Mouse (Mus musculus) embryonic fibroblast, embryonic 13.5 days (primary cell): ENCODE results near the gene Efhd2. TPM values are rescaled to one million over a fixed set of nuclear protein-coding genes. Genes with fewer than 3 reads are reported as not detected.

ENCODE experiments used
- H3K27ac ChIP-seq: 2 replicates; pipeline ENCODE4 v1.5.1; 2012; ENCODE audit warnings: low read length, control low read depth, inconsistent platforms; ENCODE audit not compliant: insufficient read depth
- H3K4me1 ChIP-seq: 2 replicates; pipeline ENCODE4 v1.6.1; 2011; ENCODE audit warnings: low read length; ENCODE audit not compliant: control insufficient read depth, insufficient read depth
- H3K4me3 ChIP-seq: 2 replicates; pipeline ENCODE4 v1.5.1; 2011; ENCODE audit warnings: mild to moderate bottlenecking, control low read depth, low read length; ENCODE audit not compliant: insufficient read depth
- CTCF ChIP-seq: IDR thresholded peaks from 2 replicates; pipeline ENCODE4 v1.5.1; 2011; ENCODE audit warnings: mild to moderate bottlenecking, control low read depth, low read length, moderate library complexity, borderline replicate concordance; ENCODE audit not compliant: insufficient read depth
- POLR2A ChIP-seq: IDR thresholded peaks from 2 replicates; pipeline ENCODE4 v1.6.1; 2011; ENCODE audit warnings: low read depth, mild to moderate bottlenecking, control low read depth, low read length, moderate library complexity
- polyA plus RNA-seq: library from polyadenylated mRNA; stranded (reverse); fragments of >200 nt; gene quantifications from 2 replicates; pipeline ENCODE4 v1.2.4, GENCODE M21; 2011; ENCODE audit warnings: low read depth; ENCODE audit not compliant: missing spikeins, insufficient read length

Efhd2 gene
- polyA plus RNA-seq, 1 experiment, result 25.3 TPM

DNA sequence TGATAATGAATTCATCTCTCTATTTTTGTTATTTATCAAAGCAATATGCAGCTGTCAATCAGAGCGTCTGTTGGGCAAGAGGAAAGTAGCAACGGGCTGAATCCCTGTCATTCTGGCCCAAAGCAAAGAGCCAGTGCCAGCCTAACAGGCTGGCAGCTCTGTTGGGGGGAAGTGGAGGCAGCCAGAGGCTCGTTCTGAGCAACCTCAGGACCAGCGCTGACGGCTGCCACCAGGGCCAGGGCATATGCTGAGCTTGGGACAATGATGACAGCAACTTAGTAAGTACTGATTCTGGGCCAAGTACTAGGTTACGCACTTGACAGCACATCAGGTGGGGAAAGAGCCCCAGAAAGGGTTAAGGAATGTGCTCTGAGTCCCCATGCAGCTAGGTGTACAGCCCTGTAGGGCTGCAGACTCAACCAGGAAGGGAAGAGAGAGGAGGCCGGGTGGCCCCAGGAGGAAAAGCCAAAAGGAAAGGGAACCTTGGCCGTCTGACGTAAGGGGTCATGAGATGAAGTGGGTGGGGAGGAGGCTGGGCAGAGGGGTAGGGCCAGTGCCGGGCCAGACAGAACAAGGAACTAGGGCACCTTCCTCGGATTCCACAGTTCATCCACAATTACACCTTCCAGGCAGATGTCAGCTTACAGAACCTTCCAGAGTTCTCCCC, 3.9 kb downstream of the Efhd2 start:
- H3K4me3 ChIP-seq, result no peak overlapping the region
- H3K27ac ChIP-seq, result no peak overlapping the region
- peaks cover 10% of the 10 kb centered on the region for H3K4me1 ChIP-seq
- TF ChIP-seq CTCF (no peak), POLR2A (no peak)

DNA sequence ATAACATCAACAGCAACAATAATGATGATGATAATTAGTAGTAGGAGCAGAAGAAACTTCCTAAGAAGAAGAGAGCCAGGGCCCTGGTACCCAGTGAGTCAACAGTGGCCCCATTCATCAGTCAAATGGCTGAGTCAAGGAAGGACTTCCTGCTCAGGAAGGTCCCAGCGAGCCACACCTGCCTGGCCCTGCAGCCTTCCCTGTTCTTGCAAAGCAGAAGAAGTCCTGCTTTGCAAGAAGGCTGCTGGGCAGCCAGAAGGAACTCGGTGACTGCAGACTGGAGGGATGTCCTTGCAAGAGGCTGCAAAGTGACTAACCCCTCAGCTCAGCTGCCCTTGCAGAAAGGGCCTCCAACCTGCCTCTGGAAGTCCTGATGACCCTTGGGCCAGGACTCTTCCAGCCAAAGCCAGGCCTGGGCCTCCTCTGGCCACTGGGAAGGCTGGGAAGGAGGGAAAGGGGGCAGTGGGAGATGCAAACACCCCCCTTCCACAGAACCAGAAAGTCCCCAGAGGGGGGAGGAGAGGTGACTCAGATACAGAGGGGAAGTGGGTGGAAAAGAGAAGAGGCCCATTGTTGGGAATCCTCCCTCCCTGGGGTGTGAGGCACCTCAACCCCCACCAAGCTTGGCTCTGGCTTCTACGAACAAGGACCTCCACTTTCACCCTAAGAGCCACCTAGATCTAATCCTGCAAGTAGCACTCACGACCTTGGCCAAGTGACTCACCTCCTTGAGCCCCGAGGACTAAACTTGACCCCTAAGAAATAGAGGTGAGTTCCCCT, 5.1 kb downstream of the Efhd2 start:
- no peak for TF ChIP-seq CTCF
- TF ChIP-seq POLR2A, result no peak
- peaks cover 7% of the 10 kb centered on the region; the same call in 1 of the 2 replicates for H3K4me1 ChIP-seq
- H3K4me3 ChIP-seq, result no peak overlapping the region
- 0 out of 2 replicates have a peak overlapping the region, but pooled peaks have one; percentile 15 for H3K27ac ChIP-seq

DNA sequence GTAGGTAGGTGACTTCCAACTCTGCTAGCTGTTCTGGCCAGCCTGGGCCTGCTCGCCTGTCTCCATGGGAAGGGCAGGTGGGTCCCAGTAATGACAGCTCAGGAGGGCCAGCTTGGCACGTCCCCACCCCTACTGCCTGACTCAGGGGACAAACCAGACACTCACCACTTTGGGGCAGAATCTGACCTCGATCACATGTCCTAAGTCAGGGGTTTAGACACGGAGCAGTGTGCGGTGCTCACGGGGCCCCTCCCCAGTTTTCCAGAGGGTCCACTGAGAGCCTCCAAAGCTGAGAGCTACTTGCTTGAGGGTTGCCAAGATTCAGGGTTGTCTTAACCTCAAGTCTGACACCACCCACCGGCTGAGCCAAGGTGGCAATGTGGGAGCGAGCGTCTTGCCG, 6.7 kb downstream of the Efhd2 start:
- TF ChIP-seq POLR2A, result no peak
- TF ChIP-seq CTCF, result no peak
- Histone ChIP-seq H3K4me1 (peaks cover 7% of the 10 kb centered on the region; the same call in 1 of the 2 replicates), H3K4me3 (no peak overlapping the region), H3K27ac (no peak overlapping the region)

DNA sequence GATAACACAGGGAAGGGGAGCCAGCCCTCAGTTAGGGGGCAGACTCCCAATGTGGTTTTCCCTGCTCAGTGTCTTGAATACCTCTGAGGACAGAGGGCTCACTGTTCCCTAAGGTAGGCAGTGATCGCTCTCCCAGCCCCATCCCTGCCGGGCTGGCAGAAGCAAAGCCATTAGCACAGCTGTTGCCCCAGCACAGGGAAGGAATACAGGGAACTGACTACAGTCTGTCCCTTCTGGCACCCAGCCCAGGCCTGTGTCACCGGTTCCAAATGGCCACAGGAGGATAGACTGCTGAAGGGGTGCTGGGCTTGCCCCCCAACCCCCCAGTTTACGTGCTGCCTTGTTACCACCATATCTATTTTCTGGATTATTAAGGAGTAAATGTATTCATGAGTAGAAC, 7.2 kb downstream of the Efhd2 start:
- H3K4me1 ChIP-seq, result peaks cover 7% of the 10 kb centered on the region; the same call in 1 of the 2 replicates
- TF ChIP-seq CTCF (no peak), POLR2A (no peak)
- H3K27ac ChIP-seq, result no peak overlapping the region
- H3K4me3 ChIP-seq, result no peak overlapping the region

DNA sequence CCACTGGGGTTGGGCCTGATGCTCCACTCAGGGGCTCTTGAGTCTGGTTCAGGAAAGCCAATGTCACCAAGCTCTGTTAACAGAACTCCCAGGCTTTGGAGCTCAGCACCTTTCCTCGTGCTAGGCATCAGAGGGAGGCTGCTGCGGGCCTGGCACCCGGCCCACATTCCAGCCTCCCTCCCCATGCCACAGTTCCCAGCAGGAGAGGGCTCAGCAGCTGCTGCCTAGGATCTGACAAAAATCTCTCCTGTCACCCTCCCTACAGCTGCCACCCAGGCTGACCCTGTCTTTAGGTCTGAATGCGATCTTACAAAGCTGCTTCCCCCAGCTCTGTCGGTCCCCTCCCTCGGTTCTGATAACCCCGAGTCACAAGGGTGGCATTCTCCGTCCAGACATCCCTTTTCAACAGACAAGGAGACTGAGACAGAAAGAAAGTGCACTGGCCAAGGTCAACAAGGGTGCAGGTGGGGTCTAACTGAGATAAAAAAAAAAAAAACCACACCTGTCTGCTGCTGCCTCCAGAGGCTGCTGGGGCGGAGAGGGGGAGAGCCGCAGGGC, 7.7 kb downstream of the Efhd2 start:
- no peak for TF ChIP-seq POLR2A
- TF ChIP-seq CTCF, result no peak
- Histone ChIP-seq H3K27ac (no peak overlapping the region), H3K4me3 (no peak overlapping the region), H3K4me1 (peaks cover 7% of the 10 kb centered on the region; the same call in 1 of the 2 replicates)

DNA sequence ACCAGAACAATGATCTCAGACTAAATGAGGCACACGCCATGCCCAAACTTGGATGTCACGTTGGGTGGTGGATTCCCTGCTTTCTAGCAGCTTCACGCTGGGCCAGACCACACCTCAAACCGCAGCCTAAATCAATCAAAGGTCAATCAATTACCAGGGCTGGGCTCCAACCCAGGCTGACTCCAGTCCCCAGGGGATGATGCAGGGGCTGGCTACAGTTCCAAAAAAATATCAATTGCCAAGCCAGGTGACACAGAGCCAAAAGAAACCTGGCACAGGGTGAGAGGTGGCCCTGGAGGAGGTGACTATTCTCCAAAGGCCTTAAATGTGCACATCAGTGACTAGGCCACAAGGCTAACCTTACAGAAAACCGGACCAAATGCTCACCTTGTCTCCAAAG, 9.1 kb downstream of the Efhd2 start:
- no peak overlapping the region for H3K4me3 ChIP-seq

DNA sequence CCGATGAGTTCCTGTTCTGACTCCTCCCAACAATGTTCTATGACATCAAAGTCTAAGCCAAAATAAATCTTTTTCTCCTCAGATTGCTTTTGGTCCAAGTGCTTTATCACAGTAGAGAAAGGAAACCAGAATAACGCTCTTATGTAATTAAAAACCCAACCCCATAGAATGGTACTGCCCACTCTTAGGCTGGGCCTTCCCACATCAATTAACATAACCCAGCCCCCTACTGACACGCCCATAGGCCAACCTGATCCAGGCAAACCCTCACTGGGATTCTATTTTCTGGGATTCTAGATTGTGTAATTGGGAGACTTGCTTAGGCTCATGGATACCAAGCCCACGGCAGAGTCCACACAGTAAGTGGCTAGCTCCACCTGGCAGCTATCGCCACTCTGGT, 9.7 kb downstream of the Efhd2 start:
- TF ChIP-seq CTCF, result no peak
- Histone ChIP-seq H3K27ac (no peak overlapping the region), H3K4me3 (no peak overlapping the region)

More for the DNA sequence above, 9.1 kb downstream of the Efhd2 start:
- Histone ChIP-seq H3K27ac (no peak overlapping the region), H3K4me1 (peaks cover 7% of the 10 kb centered on the region; the same call in 1 of the 2 replicates)
- TF ChIP-seq CTCF, result no peak
- no peak for TF ChIP-seq POLR2A

DNA sequence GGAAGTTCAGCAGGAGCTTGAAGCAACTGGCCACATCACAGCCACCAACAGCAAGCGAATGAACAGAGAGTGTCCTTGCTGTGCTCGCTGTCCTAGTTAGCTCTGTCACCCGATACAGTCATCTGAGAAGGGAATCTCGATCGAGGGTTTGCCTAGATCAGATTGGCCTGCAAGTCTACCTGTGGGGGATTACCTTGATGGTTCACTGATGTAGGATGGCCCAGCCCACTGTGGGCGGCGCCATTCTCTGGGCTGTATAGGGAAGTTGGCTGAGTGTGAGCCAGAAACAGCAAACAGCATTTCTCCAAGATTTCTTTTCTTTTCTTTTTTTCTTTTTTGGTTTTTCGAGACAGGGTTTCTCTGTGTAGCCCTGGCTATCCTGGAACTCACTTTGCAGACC, 10.2 kb downstream of the Efhd2 start:
- no peak overlapping the region for H3K27ac ChIP-seq
- H3K4me1 ChIP-seq, result peaks cover 7% of the 10 kb centered on the region; the same call in 1 of the 2 replicates
- TF ChIP-seq POLR2A (no peak), CTCF (no peak)
- H3K4me3 ChIP-seq, result no peak overlapping the region

More for the DNA sequence above, 9.7 kb downstream of the Efhd2 start:
- H3K4me1 ChIP-seq, result peaks cover 7% of the 10 kb centered on the region; the same call in 1 of the 2 replicates

DNA sequence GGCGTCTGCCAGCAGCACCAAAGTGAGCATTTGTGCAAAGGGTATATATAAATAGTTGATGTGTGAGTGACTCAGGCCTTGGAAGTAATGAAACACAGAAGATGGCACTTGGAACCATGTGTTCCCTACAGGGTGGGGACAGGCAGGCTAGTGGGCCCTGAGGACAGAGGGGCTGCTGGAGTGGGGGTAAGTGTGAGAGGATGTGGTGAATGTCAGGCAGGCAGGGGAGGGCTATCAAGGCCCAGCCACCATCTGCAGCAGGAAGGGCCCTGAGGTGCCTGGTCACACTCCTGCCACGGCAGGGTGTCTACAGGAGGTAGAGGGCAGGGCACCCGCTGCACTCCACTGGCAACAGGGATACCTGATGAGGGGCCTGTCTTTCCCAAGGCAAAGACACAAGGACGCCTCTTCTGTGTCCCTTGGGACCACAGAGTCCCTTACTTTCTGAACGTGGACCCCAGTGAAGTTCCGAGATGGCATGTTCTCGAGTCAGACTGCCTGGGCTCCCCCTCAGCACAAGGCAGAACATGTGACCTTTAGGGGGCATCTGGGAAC, 10.9 kb downstream of the Efhd2 start:
- Histone ChIP-seq H3K4me3 (no peak overlapping the region), H3K4me1 (peaks cover 7% of the 10 kb centered on the region; the same call in 1 of the 2 replicates), H3K27ac (no peak overlapping the region)
- TF ChIP-seq CTCF (no peak), POLR2A (no peak)

DNA sequence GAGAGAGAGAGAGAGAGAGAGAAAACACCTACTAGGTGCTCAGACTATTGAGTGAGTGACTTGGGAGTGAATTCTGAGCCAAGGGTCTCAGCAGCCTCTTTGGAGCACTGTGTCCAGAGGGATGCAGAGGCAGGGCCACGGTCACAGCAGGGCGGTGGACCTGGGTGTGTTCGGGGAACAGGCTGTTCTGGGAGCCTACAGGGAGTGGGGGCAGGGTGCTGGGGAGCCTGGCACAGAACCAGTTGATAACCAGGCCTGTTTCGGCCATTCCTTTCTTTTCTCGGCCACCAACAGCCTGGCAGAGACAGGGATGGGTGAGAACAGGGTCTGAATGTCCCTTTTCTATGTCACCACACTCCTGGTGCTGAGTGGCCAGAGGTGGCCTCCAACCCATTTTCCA, 11.9 kb downstream of the Efhd2 start:
- TF ChIP-seq POLR2A, result no peak
- Histone ChIP-seq H3K4me3 (no peak overlapping the region), H3K27ac (no peak overlapping the region), H3K4me1 (peaks cover 7% of the 10 kb centered on the region; the same call in 1 of the 2 replicates)
